Mouse (Mus musculus) lung, embryonic 14.5 days (tissue): ENCODE measurements at regions not wholly inside any gene's neighbourhood (a gene's known extent, or its start where the extent isn't known, plus 50 kb on each side); places are given as distances from the start of the nearest gene placed in this dataset.

Experiments used
- ATAC-seq: fragments of 200-750 bp; cut with Nextera tagmentation; 2 replicates; pipeline ENCODE4 v1.8.0; 2017; ENCODE audit warnings: mild to moderate bottlenecking, moderate TSS enrichment, moderate library complexity; ENCODE audit not compliant: insufficient read depth
- DNase-seq: peaks from one replicate; pipeline ENCODE4 v3.0.0-alpha.2; 2015
- H3K27ac ChIP-seq: fragments of 300-500 bp; sonication (generic); 2 replicates; pipeline ENCODE4 v1.5.1; 2014; ENCODE audit warnings: low read depth, mild to moderate bottlenecking, moderate library complexity
- H3K27me3 ChIP-seq: fragments of 300-500 bp; sonication (generic); 2 replicates; pipeline ENCODE4 v1.6.1; 2014; ENCODE audit warnings: low read length, control low read depth; ENCODE audit not compliant: insufficient read depth
- H3K36me3 ChIP-seq: fragments of 300-500 bp; sonication (generic); 2 replicates; pipeline ENCODE4 v1.6.1; 2014; ENCODE audit warnings: control low read depth; ENCODE audit not compliant: insufficient read depth
- H3K4me1 ChIP-seq: fragments of 300-500 bp; sonication (generic); 2 replicates; pipeline ENCODE4 v1.6.1; 2014; ENCODE audit warnings: antibody characterized with exemption, control low read depth; ENCODE audit not compliant: insufficient read depth
- H3K4me2 ChIP-seq: fragments of 300-500 bp; sonication (generic); 2 replicates; pipeline ENCODE4 v1.6.1; 2014; ENCODE audit warnings: mild to moderate bottlenecking
- H3K4me3 ChIP-seq: fragments of 300-500 bp; sonication (generic); 2 replicates; pipeline ENCODE4 v1.5.1; 2014; ENCODE audit warnings: low read depth, low read length
- H3K9ac ChIP-seq: fragments of 300-500 bp; sonication (generic); 2 replicates; pipeline ENCODE4 v1.6.1; 2014
- H3K9me3 ChIP-seq: fragments of 300-500 bp; sonication (generic); 2 replicates; pipeline ENCODE4 v1.6.1; 2016; ENCODE audit warnings: low read depth, low read length, control low read depth
- CTCF ChIP-seq: IDR thresholded peaks from 2 replicates; pipeline ENCODE4 v1.5.1; 2016; ENCODE audit warnings: antibody characterized with exemption, low read depth
- WGBS: fragments of 180-500 bp; shearing (Covaris S2); extraction: QIAGEN DNeasy Blood & Tissue Kit; methylation state at CpG from one replicate; pipeline ENCODE4 v1.1.7; 2014; 5-methylcytosine and 5-hydroxymethylcytosine counted together

GRCm38 (mm10) chr1:41244627-41245026, 439.2 kb downstream of the Tmem182 start:
- no peaks in the 10 kb centered on the region for H3K36me3 ChIP-seq
- no peaks in the 10 kb centered on the region for H3K9me3 ChIP-seq
- H3K27me3 ChIP-seq: no peaks in the 10 kb centered on the region
- no peaks in the 10 kb centered on the region for H3K4me1 ChIP-seq
- no peak for TF ChIP-seq CTCF
- H3K4me3 ChIP-seq: no peak overlapping the region
- no peak overlapping the region for H3K9ac ChIP-seq
- WGBS: 87% methylated on average over 12 of the region's 12 CpGs
- no peak overlapping the region for H3K4me2 ChIP-seq
- DNase-seq (no peak), ATAC-seq (no peak)
- H3K27ac ChIP-seq: no peak overlapping the region

GRCm38 (mm10) chr1:41264214-41264613, 458.8 kb downstream of the Tmem182 start:
- ATAC-seq: no peak

GRCm38 (mm10) chr1:41271111-41271730, 465.8 kb downstream of the Tmem182 start:
- DNase-seq (peak; percentile 73), ATAC-seq (peak; percentile 68; the same call in 1 of the 2 replicates)
- H3K9ac ChIP-seq: no peak overlapping the region
- H3K4me1 ChIP-seq: no peaks in the 10 kb centered on the region
- no peaks in the 10 kb centered on the region for H3K9me3 ChIP-seq
- WGBS: 26% methylated on average over 4 of the region's 4 CpGs
- H3K4me2 ChIP-seq: no peak overlapping the region
- peak; percentile 45 for TF ChIP-seq CTCF
- no peaks in the 10 kb centered on the region for H3K27me3 ChIP-seq
- no peaks in the 10 kb centered on the region for H3K36me3 ChIP-seq
- H3K4me3 ChIP-seq: no peak overlapping the region
- no peak overlapping the region for H3K27ac ChIP-seq

More at GRCm38 (mm10) chr1:41264214-41264613, 458.8 kb downstream of the Tmem182 start:
- Histone ChIP-seq H3K4me3 (no peak overlapping the region), H3K9me3 (no peaks in the 10 kb centered on the region), H3K36me3 (no peaks in the 10 kb centered on the region), H3K9ac (no peak overlapping the region), H3K27ac (no peak overlapping the region), H3K4me1 (no peaks in the 10 kb centered on the region), H3K4me2 (no peak overlapping the region), H3K27me3 (no peaks in the 10 kb centered on the region)
- peak; percentile 60 for TF ChIP-seq CTCF
- WGBS: 35% methylated on average over 10 of the region's 10 CpGs
- peak; percentile 77 for DNase-seq

GRCm38 (mm10) chr1:41274573-41275270, 469.3 kb downstream of the Tmem182 start:
- Histone ChIP-seq H3K4me2 (peak overlapping the region; percentile 51), H3K27me3 (no peaks in the 10 kb centered on the region), H3K27ac (no peak overlapping the region), H3K4me1 (no peaks in the 10 kb centered on the region), H3K9me3 (no peaks in the 10 kb centered on the region), H3K9ac (no peak overlapping the region), H3K36me3 (no peaks in the 10 kb centered on the region), H3K4me3 (peak overlapping the region; percentile 12; the same call in 1 of the 2 replicates)
- ATAC-seq (peak; percentile 49; the same call in 1 of the 2 replicates), DNase-seq (peak; percentile 76)
- peak; percentile 74 for TF ChIP-seq CTCF
- 8% methylated on average over 10 of the region's 10 CpGs for WGBS

GRCm38 (mm10) chr1:41275271-41275624, 469.8 kb downstream of the Tmem182 start:
- H3K9me3 ChIP-seq: no peaks in the 10 kb centered on the region
- no peak for ATAC-seq
- H3K4me1 ChIP-seq: no peaks in the 10 kb centered on the region
- peak overlapping the region; percentile 51 for H3K4me2 ChIP-seq
- DNase-seq: peak; percentile 37
- H3K36me3 ChIP-seq: no peaks in the 10 kb centered on the region
- TF ChIP-seq CTCF: no peak
- H3K27ac ChIP-seq: no peak overlapping the region
- H3K27me3 ChIP-seq: no peaks in the 10 kb centered on the region
- peak overlapping the region; percentile 12; the same call in 1 of the 2 replicates for H3K4me3 ChIP-seq
- H3K9ac ChIP-seq: no peak overlapping the region
- 9% methylated on average over 8 of the region's 8 CpGs for WGBS

GRCm38 (mm10) chr1:41275642-41276041, 470.2 kb downstream of the Tmem182 start:
- no peaks in the 10 kb centered on the region for H3K27me3 ChIP-seq
- DNase-seq: no peak
- H3K9me3 ChIP-seq: no peaks in the 10 kb centered on the region
- H3K4me1 ChIP-seq: no peaks in the 10 kb centered on the region
- 0 out of 2 replicates have a peak overlapping the region, but pooled peaks have one; percentile 12 for H3K4me3 ChIP-seq
- WGBS: 26% methylated on average over 6 of the region's 6 CpGs
- H3K27ac ChIP-seq: no peak overlapping the region
- no peak for TF ChIP-seq CTCF
- peak overlapping the region; percentile 51 for H3K4me2 ChIP-seq
- no peak overlapping the region for H3K9ac ChIP-seq
- no peak for ATAC-seq
- no peaks in the 10 kb centered on the region for H3K36me3 ChIP-seq

- ATAC-seq (no peak), DNase-seq (no peak)
- Histone ChIP-seq H3K4me3 (no peak overlapping the region), H3K27ac (no peak overlapping the region), H3K9ac (no peak overlapping the region), H3K9me3 (no peaks in the 10 kb centered on the region), H3K4me2 (no peak overlapping the region), H3K4me1 (no peaks in the 10 kb centered on the region), H3K36me3 (no peaks in the 10 kb centered on the region), H3K27me3 (no peaks in the 10 kb centered on the region)
- 52% methylated on average over 6 of the region's 6 CpGs for WGBS
- TF ChIP-seq CTCF: no peak
These were observed 470.9 kb downstream of the Tmem182 start for GRCm38 (mm10) chr1:41276303-41276702.
